Mouse (Mus musculus) spleen, adult 2 months (tissue): Measurements from ENCODE around the gene Efs.

Experiments used
- CTCF ChIP-seq: fragments of 200-500 bp; IDR thresholded peaks from 2 replicates; pipeline ENCODE4 v1.5.1; 2011; ENCODE audit warnings: mild to moderate bottlenecking, inconsistent platforms; ENCODE audit not compliant: insufficient read depth, insufficient read length, insufficient replicate concordance; ENCODE audit errors: extremely low read depth
- POLR2A ChIP-seq: fragments of 200-500 bp; IDR thresholded peaks from 2 replicates; pipeline ENCODE4 v1.6.1; 2011; ENCODE audit warnings: low read depth, low read length, inconsistent platforms

GRCm38 (mm10) chr14:54965631-54966030 is 39.7 kb upstream of the Efs start:
- TF ChIP-seq POLR2A (no peak), CTCF (no peak)
